Mouse (Mus musculus) forebrain, embryonic 11.5 days (tissue): ENCODE results near the gene Xpot. TPM values are rescaled to one million over a fixed set of nuclear protein-coding genes. Genes with fewer than 3 reads are reported as not detected.

Experiments used
- ATAC-seq: fragments of 200-750 bp; cut with Nextera tagmentation; replicated peaks from 2 replicates; pipeline ENCODE4 v1.8.0; 2017; ENCODE audit warnings: moderate TSS enrichment; ENCODE audit not compliant: low FRiP score
- DNase-seq: peaks from one replicate; pipeline ENCODE4 v3.0.0-alpha.2; 2017; ENCODE audit warnings: low spot score
- H3K27ac ChIP-seq: fragments of 300-500 bp; sonication (generic); 2 replicates; pipeline ENCODE4 v1.5.1; 2014; ENCODE audit warnings: low read depth, low read length
- H3K27me3 ChIP-seq: fragments of 300-500 bp; sonication (generic); 2 replicates; pipeline ENCODE4 v1.6.1; 2014; ENCODE audit warnings: mild to moderate bottlenecking, low read length, mixed read lengths; ENCODE audit not compliant: control insufficient read depth, insufficient read depth
- H3K36me3 ChIP-seq: fragments of 300-500 bp; sonication (generic); 2 replicates; pipeline ENCODE4 v1.6.1; 2014; ENCODE audit warnings: mild to moderate bottlenecking, low read length, moderate library complexity, mixed read lengths; ENCODE audit not compliant: control insufficient read depth, insufficient read depth
- H3K4me1 ChIP-seq: fragments of 300-500 bp; sonication (generic); replicated peaks from 2 replicates; pipeline ENCODE4 v1.6.1; 2014; ENCODE audit warnings: low read length, mixed read lengths; ENCODE audit not compliant: control insufficient read depth, insufficient read depth
- H3K4me2 ChIP-seq: fragments of 300-500 bp; sonication (generic); 2 replicates; pipeline ENCODE4 v1.6.1; 2014; ENCODE audit warnings: low read depth, mild to moderate bottlenecking, low read length, moderate library complexity, mixed read lengths; ENCODE audit not compliant: severe bottlenecking
- H3K4me3 ChIP-seq: fragments of 300-500 bp; sonication (generic); 2 replicates; pipeline ENCODE4 v1.5.1; 2014; ENCODE audit warnings: low read depth, low read length
- H3K9ac ChIP-seq: fragments of 300-500 bp; sonication (generic); 2 replicates; pipeline ENCODE4 v1.6.1; 2014; ENCODE audit warnings: low read length
- H3K9me3 ChIP-seq: fragments of 300-500 bp; sonication (generic); 2 replicates; pipeline ENCODE4 v1.6.1; 2016; ENCODE audit warnings: low read length, mixed read lengths; ENCODE audit not compliant: control insufficient read depth
- WGBS: fragments of 180-500 bp; shearing (Covaris S2); extraction: QIAGEN DNeasy Blood & Tissue Kit; methylation state at CpG from one replicate; pipeline ENCODE4 v1.1.7; 2014; 5-methylcytosine and 5-hydroxymethylcytosine counted together
- polyA plus RNA-seq: library from polyadenylated mRNA; unstranded; fragments of >200 nt; fragmentation: Nextera tagmentation; extraction: Ambion mirVana; gene quantifications from 2 replicates; pipeline ENCODE4 v1.2.1, GENCODE M21; 2014

The Xpot gene
- polyA plus RNA-seq, 1 experiment from 2014 or later, result 72.1 TPM

GRCm38 (mm10) chr10:121612448-121612847, 13.7 kb downstream of the Xpot start:
- no peaks in the 10 kb centered on the region for H3K27me3 ChIP-seq
- ATAC-seq (no peak), DNase-seq (no peak)
- no peak overlapping the region for H3K27ac ChIP-seq
- H3K9me3 ChIP-seq, result no peaks in the 10 kb centered on the region
- no peak overlapping the region for H3K4me3 ChIP-seq
- WGBS, result 96% methylated on average over 6 of the region's 6 CpGs
- H3K9ac ChIP-seq, result no peak overlapping the region
- no peaks in the 10 kb centered on the region for H3K4me1 ChIP-seq
- no peak overlapping the region for H3K4me2 ChIP-seq
- peaks cover 11% of the 10 kb centered on the region; the same call in 1 of the 2 replicates for H3K36me3 ChIP-seq

DNA sequence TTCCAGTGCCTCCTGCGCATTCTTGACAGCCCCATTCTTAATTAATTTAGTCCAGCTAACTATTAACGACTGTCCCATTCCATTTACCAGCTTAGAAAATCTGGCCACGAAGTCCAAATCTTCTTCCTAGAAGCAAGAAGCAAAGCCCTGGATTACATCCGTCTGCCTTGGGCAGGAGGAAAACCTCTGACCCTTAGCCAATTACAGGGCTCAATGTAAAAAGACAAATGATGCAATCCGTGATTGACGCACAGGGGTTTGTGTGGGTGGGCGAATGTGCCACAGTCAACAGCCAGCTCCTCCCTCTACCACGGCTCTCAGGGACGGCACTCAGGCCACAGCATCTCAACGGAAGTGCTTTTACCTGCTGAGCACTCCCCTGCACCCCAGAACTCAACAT, 14.5 kb downstream of the Xpot start:
- no peak overlapping the region for H3K4me2 ChIP-seq
- no peak overlapping the region for H3K4me3 ChIP-seq
- ATAC-seq (no peak), DNase-seq (no peak)
- peaks cover 12% of the 10 kb centered on the region; the same call in 1 of the 2 replicates for H3K36me3 ChIP-seq
- H3K9ac ChIP-seq, result no peak overlapping the region
- no peaks in the 10 kb centered on the region for H3K9me3 ChIP-seq
- no peaks in the 10 kb centered on the region for H3K4me1 ChIP-seq
- no peaks in the 10 kb centered on the region for H3K27me3 ChIP-seq
- 76% methylated on average over 9 of the region's 10 CpGs for WGBS
- H3K27ac ChIP-seq, result no peak overlapping the region

DNA sequence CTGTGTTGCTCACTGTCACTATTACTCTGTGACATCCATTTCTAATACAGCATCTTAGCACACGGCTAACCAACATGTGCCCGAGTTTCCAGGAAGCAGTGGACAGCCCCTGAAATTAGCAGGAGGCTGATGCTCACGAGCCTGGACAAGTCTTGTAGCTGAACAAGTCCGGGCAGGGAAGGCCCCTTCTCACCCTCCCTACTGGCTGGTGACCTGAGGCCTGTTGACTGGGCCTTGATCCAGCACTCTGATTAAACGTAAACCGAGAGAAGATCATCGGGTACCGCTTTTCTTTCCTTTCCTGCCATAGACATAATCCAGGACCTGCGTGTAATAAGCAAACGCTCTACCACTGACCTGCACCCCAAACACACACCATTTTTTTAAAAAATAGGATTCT, 18.0 kb downstream of the Xpot start:
- no peak overlapping the region for H3K9ac ChIP-seq
- DNase-seq (no peak), ATAC-seq (no peak)
- no peak overlapping the region for H3K27ac ChIP-seq
- no peaks in the 10 kb centered on the region for H3K4me1 ChIP-seq
- H3K27me3 ChIP-seq, result no peaks in the 10 kb centered on the region
- no peak overlapping the region for H3K4me3 ChIP-seq
- 91% methylated on average over 10 of the region's 10 CpGs for WGBS
- H3K4me2 ChIP-seq, result no peak overlapping the region
- no peaks in the 10 kb centered on the region for H3K9me3 ChIP-seq
- peaks cover 24% of the 10 kb centered on the region for H3K36me3 ChIP-seq

- ATAC-seq, result no peak
- H3K4me3 ChIP-seq, result no peak overlapping the region
- WGBS, result 96% methylated on average over 13 of the region's 13 CpGs
- DNase-seq, result no peak
- no peaks in the 10 kb centered on the region for H3K9me3 ChIP-seq
- H3K27ac ChIP-seq, result no peak overlapping the region
- no peaks in the 10 kb centered on the region for H3K4me1 ChIP-seq
- H3K36me3 ChIP-seq, result peaks cover 26% of the 10 kb centered on the region
- H3K4me2 ChIP-seq, result no peak overlapping the region
- H3K27me3 ChIP-seq, result no peaks in the 10 kb centered on the region
- H3K9ac ChIP-seq, result no peak overlapping the region
These were observed 21.3 kb downstream of the Xpot start for GRCm38 (mm10) chr10:121604632-121605344.

DNA sequence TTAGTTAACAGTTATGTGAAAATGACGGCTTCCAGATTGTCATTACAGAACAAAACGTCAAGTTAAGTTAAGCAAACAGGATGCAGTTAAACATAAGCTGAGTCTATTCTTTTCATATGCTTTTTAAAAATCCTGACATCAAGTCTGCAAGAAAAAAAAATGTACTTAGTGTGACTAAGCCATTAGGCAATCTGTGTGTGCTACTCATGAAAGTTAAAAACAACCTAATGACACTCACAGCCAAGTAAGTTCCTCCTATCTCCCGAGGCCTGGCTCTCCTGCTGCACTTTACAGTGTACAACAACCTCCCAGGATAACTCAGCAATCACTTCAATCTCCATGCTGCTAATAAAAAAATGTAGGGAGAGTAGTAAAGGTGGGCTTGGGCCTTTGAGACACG, 22.6 kb downstream of the Xpot start:
- no peak overlapping the region for H3K9ac ChIP-seq
- no peak for ATAC-seq

DNA sequence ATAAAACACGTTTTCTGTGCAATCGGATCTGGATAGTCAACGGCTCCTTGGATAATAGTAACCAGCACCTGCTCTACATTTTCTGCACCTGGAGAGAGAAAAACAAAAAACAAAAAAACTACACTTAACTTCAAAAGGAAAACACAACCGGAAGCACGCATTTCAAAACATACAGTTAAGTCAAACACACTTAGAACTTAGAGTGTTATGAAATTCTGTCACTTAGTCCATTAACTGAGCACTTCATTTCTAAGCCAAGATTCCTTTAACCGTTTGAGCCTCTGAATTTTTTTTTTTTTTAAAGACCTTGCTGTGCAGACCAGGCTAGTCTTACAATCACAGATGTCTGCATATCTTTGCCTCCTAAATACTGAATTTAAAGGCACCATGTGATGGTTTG, 24.9 kb downstream of the Xpot start:
- no peak for ATAC-seq
- H3K9me3 ChIP-seq, result no peaks in the 10 kb centered on the region
- H3K4me1 ChIP-seq, result no peaks in the 10 kb centered on the region
- DNase-seq, result no peak
- H3K27me3 ChIP-seq, result no peaks in the 10 kb centered on the region
- WGBS, result 86% methylated on average over 6 of the region's 6 CpGs
- no peak overlapping the region for H3K27ac ChIP-seq
- no peak overlapping the region for H3K4me3 ChIP-seq
- peaks cover 19% of the 10 kb centered on the region for H3K36me3 ChIP-seq
- no peak overlapping the region for H3K4me2 ChIP-seq
- no peak overlapping the region for H3K9ac ChIP-seq

More for the DNA sequence above, 22.6 kb downstream of the Xpot start:
- no peak overlapping the region for H3K4me3 ChIP-seq
- WGBS, result 92% methylated on average over 4 of the region's 4 CpGs
- H3K27me3 ChIP-seq, result no peaks in the 10 kb centered on the region
- H3K36me3 ChIP-seq, result peaks cover 24% of the 10 kb centered on the region
- no peaks in the 10 kb centered on the region for H3K9me3 ChIP-seq
- no peak for DNase-seq
- no peak overlapping the region for H3K4me2 ChIP-seq
- no peak overlapping the region for H3K27ac ChIP-seq
- H3K4me1 ChIP-seq, result no peaks in the 10 kb centered on the region

DNA sequence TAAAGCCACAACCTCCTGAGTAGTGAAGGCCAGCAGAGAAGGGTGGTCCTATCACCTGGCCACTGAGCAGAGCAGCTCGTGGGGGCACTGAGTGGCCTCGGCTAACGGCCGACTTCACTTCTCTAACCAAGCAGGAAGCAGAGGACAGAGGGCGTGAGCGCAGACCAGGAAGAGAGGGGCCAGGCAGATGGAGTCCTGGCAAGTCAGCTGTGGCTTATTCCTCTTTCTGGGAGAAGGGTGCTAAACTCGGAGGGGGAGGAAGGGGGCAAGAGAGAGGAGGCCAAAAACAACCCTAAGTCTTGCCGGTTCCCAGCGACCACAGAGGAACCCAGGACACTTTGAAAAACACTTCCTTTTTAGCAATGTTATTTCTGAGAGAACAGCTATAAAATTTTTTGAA, 29.6 kb downstream of the Xpot start:
- no peak for ATAC-seq
- Histone ChIP-seq H3K9ac (no peak overlapping the region), H3K4me2 (no peak overlapping the region), H3K27me3 (no peaks in the 10 kb centered on the region), H3K36me3 (peaks cover 3% of the 10 kb centered on the region; the same call in 1 of the 2 replicates), H3K27ac (no peak overlapping the region), H3K9me3 (no peaks in the 10 kb centered on the region), H3K4me1 (no peaks in the 10 kb centered on the region), H3K4me3 (no peak overlapping the region)
- no peak for DNase-seq
- WGBS, result 95% methylated on average over 9 of the region's 9 CpGs

GRCm38 (mm10) chr10:121591106-121591505, 35.0 kb downstream of the Xpot start:
- no peaks in the 10 kb centered on the region for H3K27me3 ChIP-seq
- no peak overlapping the region for H3K4me2 ChIP-seq
- no peaks in the 10 kb centered on the region for H3K4me1 ChIP-seq
- no peaks in the 10 kb centered on the region for H3K9me3 ChIP-seq
- 94% methylated on average over 14 of the region's 14 CpGs for WGBS
- H3K27ac ChIP-seq, result no peak overlapping the region
- H3K4me3 ChIP-seq, result no peak overlapping the region
- no peak for DNase-seq
- no peak overlapping the region for H3K9ac ChIP-seq
- no peak for ATAC-seq
- H3K36me3 ChIP-seq, result peaks cover 6% of the 10 kb centered on the region; the same call in 1 of the 2 replicates

DNA sequence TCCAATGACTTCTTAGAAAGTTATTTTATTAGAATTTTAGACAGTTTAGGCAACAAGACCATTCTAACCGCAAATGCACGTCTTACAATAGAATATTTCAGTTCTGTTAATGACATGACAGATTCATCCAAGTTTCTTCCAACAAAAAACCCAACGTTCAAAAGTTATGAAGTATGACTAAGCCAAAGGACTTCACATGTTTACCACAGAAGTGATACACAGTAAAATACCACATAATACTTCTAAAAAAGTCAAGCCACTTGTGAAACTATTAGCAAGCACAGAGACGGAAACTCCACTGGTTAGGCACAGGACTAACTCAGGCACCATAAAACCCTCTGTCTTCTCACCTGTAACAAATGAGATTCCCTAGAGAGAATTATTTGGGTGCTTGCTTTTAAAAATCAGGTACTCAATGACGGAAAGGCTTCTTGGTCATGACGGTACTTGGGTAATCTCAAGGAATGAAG, 38.7 kb downstream of the Xpot start:
- no peak for ATAC-seq
- Histone ChIP-seq H3K9me3 (no peaks in the 10 kb centered on the region), H3K36me3 (peaks cover 10% of the 10 kb centered on the region), H3K4me3 (peak overlapping the region; percentile 62), H3K4me2 (peak overlapping the region; percentile 66), H3K9ac (peak overlapping the region; percentile 66; the same call in 1 of the 2 replicates), H3K27ac (no peak overlapping the region), H3K27me3 (no peaks in the 10 kb centered on the region), H3K4me1 (no peaks in the 10 kb centered on the region; the same call in 1 of the 2 replicates)
- WGBS, result 68% methylated on average over 6 of the region's 6 CpGs
- DNase-seq, result no peak
